Mouse (Mus musculus): Measurements from ENCODE around the gene Clic1. TPM values are rescaled to one million over a fixed set of nuclear protein-coding genes. Genes with fewer than 3 reads are reported as not detected.

Gene Clic1
- polyA plus RNA-seq, 1 experiment: not detected

DNA sequence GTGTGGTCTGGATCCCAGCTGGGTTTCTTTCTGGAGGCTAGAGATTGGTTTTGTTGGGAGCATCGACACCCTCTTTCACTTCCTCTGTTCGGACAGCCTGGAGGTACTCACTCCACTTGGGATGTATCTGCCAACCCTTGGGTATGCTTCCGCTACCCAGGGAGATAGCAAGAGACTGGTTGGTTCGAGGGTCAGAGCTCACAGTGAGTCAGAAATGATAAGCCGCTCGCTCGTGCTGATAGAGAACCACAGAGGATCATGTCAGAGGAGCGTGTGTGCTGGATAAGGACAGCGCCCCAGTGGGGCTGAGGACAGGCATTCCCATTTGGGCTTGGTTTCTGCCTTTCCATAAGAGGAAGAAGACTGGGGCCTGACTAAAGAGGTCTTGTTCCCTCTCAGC, 30.0 kb downstream of the Clic1 start:
- WGBS: 63% methylated on average over 9 of the region's 9 CpGs

DNA sequence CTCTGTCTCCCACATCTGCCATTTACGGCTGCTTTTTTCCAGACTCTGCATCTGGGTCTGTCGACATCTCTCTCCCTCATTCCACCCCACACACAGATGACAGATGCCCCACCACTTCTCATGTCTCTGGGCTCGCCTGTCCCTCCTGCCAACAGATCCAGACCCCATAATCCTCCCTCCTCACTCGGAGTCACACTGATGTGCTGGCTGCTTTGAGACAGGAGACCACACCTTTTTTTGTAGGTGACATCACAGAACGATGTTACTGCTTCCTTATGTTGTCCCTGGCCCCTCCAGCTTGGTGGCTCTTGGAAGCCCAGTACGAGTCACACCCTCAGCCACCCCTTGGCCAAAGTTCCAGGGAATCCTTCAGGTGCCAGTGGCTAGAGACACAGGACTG, 30.5 kb downstream of the Clic1 start:
- WGBS: 61% methylated on average over 6 of the region's 6 CpGs
- H3K4me3 ChIP-seq (ENCODE audit: insufficient read depth, low read depth, low read length): no peak overlapping the region
- TF ChIP-seq CTCF (IDR thresholded peaks at IDR 0.05; ENCODE audit: insufficient read depth, low read depth, low read length) (no peak), POLR2A (IDR thresholded peaks at IDR 0.05; ENCODE audit: insufficient read depth, low read depth, low read length) (no peak)
- H3K27ac ChIP-seq (ENCODE audit: insufficient read depth, low read depth, low read length): no peak overlapping the region
- peaks cover 10% of the 10 kb centered on the region; the same call in 1 of the 2 replicates for H3K4me1 ChIP-seq (ENCODE audit: control insufficient read depth, insufficient read depth, low read length)

More for the DNA sequence above, 30.0 kb downstream of the Clic1 start:
- Histone ChIP-seq H3K4me1 (ENCODE audit: control insufficient read depth, insufficient read depth, low read length) (peaks cover 10% of the 10 kb centered on the region; the same call in 1 of the 2 replicates), H3K4me3 (ENCODE audit: insufficient read depth, low read depth, low read length) (no peak overlapping the region), H3K27ac (ENCODE audit: insufficient read depth, low read depth, low read length) (no peak overlapping the region)
- TF ChIP-seq CTCF (IDR thresholded peaks at IDR 0.05; ENCODE audit: insufficient read depth, low read depth, low read length) (no peak), POLR2A (IDR thresholded peaks at IDR 0.05; ENCODE audit: insufficient read depth, low read depth, low read length) (no peak)

DNA sequence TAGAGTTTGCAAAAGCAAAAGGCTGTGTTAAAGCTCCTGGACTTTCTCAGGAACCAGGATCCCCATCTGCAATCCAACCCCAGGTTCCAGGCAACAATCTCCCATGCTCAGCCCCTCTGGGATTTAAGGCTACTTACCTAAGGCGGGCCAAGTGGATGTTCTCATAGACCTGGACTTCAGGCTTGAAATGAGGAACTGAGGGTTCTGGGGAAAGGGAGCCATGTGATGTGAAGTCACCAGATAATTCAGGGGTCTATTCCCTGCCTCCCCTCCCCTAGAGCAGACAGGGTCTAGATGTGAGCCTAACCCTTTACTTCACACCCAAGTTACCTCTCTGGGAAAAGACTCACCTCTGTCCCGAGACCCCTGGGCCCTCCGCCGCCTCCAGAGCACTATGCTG, 30.9 kb downstream of the Clic1 start:
- Histone ChIP-seq H3K27ac (ENCODE audit: insufficient read depth, low read depth, low read length) (no peak overlapping the region), H3K4me3 (ENCODE audit: insufficient read depth, low read depth, low read length) (no peak overlapping the region), H3K4me1 (ENCODE audit: control insufficient read depth, insufficient read depth, low read length) (peaks cover 10% of the 10 kb centered on the region; the same call in 1 of the 2 replicates)
- TF ChIP-seq CTCF (IDR thresholded peaks at IDR 0.05; ENCODE audit: insufficient read depth, low read depth, low read length): no peak
- TF ChIP-seq POLR2A (IDR thresholded peaks at IDR 0.05; ENCODE audit: insufficient read depth, low read depth, low read length): no peak
- 77% methylated on average over 4 of the region's 4 CpGs for WGBS

DNA sequence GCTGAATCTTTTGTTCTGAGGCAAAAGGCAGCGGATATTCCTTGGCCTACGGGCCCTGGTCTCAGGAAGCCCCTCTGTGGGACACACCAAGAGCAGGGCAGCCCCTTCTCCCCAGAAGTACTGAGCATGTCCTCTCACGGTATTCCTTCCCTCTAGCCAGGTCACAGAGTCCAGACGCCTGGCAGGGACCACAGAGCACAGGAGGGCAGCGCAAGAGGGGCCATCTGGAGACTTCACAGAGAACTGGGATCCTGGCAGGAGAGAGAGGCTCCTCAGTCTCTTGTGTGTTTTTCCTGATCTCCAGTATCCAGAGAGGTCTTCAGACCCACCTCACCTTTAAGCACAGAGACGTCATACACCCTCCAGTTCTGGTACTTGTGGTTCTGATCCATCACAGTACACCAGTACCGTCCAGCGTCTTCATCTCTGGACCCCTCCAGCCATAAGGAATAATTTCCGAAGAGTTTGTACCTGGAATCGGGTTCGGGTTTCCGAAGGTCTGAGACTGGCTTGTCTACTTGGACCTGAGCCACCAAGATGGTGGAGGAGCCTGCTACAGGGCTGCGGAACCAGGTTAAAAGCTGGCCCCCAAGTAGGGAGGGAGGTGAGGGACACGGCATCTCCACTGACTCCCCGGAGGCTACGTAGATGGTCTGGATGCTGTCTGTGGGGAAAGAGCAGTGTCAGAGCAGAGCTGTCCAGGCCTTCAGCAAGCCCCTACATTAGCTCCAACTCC, 33.2 kb downstream of the Clic1 start:
- H3K27ac ChIP-seq (ENCODE audit: insufficient read depth, low read depth, low read length): no peak overlapping the region
- 88% methylated on average over 16 of the region's 16 CpGs for WGBS
- TF ChIP-seq POLR2A (IDR thresholded peaks at IDR 0.05; ENCODE audit: insufficient read depth, low read depth, low read length): no peak
- TF ChIP-seq CTCF (IDR thresholded peaks at IDR 0.05; ENCODE audit: insufficient read depth, low read depth, low read length): no peak
- peaks cover 2% of the 10 kb centered on the region; the same call in 1 of the 2 replicates for H3K4me1 ChIP-seq (ENCODE audit: control insufficient read depth, insufficient read depth, low read length)
- no peak overlapping the region for H3K4me3 ChIP-seq (ENCODE audit: insufficient read depth, low read depth, low read length)

DNA sequence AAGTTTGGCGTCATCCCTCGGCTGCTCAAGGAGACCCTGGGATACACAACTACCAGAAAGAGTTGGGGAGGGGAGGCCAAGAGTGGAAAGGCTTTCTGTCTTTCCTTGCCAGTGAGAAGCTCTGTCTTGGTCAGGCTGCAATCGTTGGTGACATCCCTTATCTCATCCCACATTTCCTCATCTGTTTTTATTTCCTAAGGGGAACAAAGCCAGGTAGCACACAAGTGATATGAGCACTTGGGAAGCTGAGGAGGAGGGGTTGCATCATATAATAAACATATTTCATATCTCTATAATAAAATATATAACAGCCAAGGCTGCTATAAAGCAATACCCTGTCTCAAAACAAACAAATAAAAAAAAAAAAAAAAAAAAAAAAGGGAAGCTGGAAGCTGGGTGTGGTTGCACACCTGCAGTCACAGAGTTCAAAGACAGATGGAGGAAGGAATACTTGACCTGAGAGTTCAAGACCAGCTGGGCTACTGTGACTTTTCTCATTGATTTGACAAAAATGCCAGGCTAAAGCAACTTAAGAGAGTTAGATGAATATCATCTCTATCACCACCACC, 34.2 kb downstream of the Clic1 start:
- Histone ChIP-seq H3K27ac (ENCODE audit: insufficient read depth, low read depth, low read length) (no peak overlapping the region), H3K4me3 (ENCODE audit: insufficient read depth, low read depth, low read length) (no peak overlapping the region), H3K4me1 (ENCODE audit: control insufficient read depth, insufficient read depth, low read length) (no peaks in the 10 kb centered on the region)
- WGBS: 80% methylated on average over 3 of the region's 3 CpGs
- TF ChIP-seq POLR2A (IDR thresholded peaks at IDR 0.05; ENCODE audit: insufficient read depth, low read depth, low read length) (no peak), CTCF (IDR thresholded peaks at IDR 0.05; ENCODE audit: insufficient read depth, low read depth, low read length) (no peak)

DNA sequence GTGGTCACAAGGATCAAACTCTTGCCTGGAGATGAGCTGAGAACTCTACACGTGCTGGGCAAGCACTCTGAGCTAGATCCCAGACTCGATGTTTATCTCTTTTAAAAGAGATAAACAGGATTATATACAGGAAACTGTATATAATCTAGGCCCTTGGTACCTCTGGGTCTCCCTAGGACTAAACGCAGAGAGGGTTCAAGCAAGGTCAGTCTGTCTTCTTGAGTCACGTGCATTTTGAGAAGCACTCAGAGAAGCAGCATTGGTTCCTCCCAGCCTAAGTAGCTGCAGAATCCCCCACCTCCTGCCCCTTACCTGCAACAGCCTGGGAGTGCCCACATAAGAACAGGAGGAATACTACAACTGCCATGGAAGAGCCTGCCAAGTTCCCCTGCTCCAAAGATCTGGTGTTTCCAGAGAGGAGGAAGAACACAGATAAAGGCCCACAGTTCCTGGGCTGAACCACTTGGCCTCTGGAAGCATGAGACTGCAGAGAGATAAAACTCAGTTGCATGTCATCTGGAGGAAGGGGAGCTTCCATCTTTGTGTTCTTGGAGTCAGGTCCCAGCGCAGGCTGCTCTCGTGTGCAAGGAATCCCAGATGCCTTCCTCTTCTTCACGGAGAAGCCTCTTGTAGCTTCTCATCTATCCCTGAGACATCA, 35.6 kb downstream of the Clic1 start, which contains the start of gene Ly6g6f:
Ly6g6f (minus strand) TSS at position 403 of the 658 bp plus-strand sequence.
- H3K4me1 ChIP-seq (ENCODE audit: control insufficient read depth, insufficient read depth, low read length): peaks cover 4% of the 10 kb centered on the region
- no peak within 1 kb of the TSS for H3K27ac ChIP-seq (ENCODE audit: insufficient read depth, low read depth, low read length)
- 81% methylated on average over 7 of the region's 7 CpGs for whole genome bisulfite sequencing
- no peak for TF ChIP-seq POLR2A (IDR thresholded peaks at IDR 0.05; ENCODE audit: insufficient read depth, low read depth, low read length)
- no peak for TF ChIP-seq CTCF (IDR thresholded peaks at IDR 0.05; ENCODE audit: insufficient read depth, low read depth, low read length)
- H3K4me3 ChIP-seq (ENCODE audit: insufficient read depth, low read depth, low read length): no peak within 1 kb of the TSS

DNA sequence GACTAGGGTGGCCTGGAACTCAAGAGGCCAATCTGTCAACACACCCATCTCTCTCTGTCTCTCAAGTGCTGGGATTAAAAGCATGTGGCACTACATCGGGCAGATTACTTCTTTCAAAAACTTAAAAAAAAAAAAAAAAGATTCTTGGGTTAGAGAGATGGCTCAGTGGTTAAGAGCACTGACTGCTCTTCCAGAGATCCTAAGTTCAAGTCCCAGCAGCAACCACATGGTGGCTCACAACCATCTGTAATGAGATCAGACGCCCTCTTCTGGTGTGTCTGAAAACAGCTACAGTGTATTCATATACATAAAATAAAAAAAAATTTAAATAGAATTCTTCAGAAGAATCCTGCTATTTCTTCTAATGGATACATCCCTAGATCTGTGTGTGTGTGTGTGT, 38.4 kb downstream of the Clic1 start:
- no peak for TF ChIP-seq POLR2A (IDR thresholded peaks at IDR 0.05; ENCODE audit: insufficient read depth, low read depth, low read length)
- TF ChIP-seq CTCF (IDR thresholded peaks at IDR 0.05; ENCODE audit: insufficient read depth, low read depth, low read length): no peak
- 46% methylated on average over 2 of the region's 2 CpGs for WGBS
- Histone ChIP-seq H3K4me1 (ENCODE audit: control insufficient read depth, insufficient read depth, low read length) (peaks cover 12% of the 10 kb centered on the region), H3K4me3 (ENCODE audit: insufficient read depth, low read depth, low read length) (no peak overlapping the region), H3K27ac (ENCODE audit: insufficient read depth, low read depth, low read length) (no peak overlapping the region)

DNA sequence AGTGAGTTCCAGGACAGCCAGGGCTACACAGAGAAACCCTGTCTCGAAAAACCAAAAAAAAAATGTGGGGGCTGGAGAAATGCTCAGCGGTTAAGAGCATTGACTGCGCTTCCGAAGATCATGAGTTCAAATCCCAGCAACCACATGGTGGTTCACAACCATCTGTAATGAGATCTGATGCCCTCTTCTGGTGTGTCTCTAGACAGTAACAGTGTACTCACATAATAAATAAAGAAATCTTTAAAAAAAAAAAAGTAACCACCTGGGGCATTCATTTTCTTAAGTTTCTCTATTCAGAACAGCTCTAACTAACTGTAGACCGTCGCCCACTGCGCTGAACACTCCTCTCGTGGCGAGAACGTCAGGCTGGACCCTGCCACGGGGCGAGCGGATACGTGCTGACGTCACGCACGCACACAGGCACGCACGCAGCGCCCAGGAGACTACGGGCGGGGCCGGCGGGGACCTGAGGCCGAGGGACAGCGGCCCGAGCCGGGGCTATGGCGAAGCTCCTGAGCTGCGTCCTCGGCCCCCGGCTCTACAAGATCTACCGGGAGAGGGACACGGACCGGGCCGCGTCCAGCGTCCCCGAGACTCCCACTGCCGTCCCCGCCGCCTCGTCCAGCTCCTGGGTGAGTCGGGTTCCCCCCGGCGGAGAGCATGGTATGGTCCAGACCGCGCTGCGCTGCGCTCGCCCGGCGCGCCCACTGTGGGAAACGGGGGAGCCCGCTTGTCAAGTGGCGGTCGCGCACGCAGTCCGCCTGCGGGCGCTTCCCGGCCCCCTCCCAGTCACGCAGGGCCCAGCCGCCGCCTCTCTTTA, 39.3 kb downstream of the Clic1 start, which contains the start of gene Abhd16a:
Abhd16a (plus strand) TSS at position 439 of the 820 bp plus-strand sequence.
- H3K4me1 ChIP-seq (ENCODE audit: control insufficient read depth, insufficient read depth, low read length): peaks cover 12% of the 10 kb centered on the region
- H3K4me3 ChIP-seq (ENCODE audit: insufficient read depth, low read depth, low read length): peak within 1 kb of the TSS; percentile 78
- WGBS: 2% methylated on average over 67 of the region's 67 CpGs
- TF ChIP-seq POLR2A (IDR thresholded peaks at IDR 0.05; ENCODE audit: insufficient read depth, low read depth, low read length) (peak; percentile 93), CTCF (IDR thresholded peaks at IDR 0.05; ENCODE audit: insufficient read depth, low read depth, low read length) (no peak)
- peak within 1 kb of the TSS; percentile 99 for H3K27ac ChIP-seq (ENCODE audit: insufficient read depth, low read depth, low read length)

Measured in olfactory bulb, adult 2 months (tissue).